Mouse (Mus musculus): ENCODE measurements around the gene Chmp6.

GRCm38 (mm10) chr11:119914381-119914780 lies 1.1 kb downstream of the Chmp6 start:
- TF ChIP-seq CTCF (conservative IDR thresholded peaks at IDR 0.05; ENCODE audit: low read length) (no peak), NANOG (IDR thresholded peaks at IDR 0.05; ENCODE audit: borderline replicate concordance, low read length) (no peak)

All from E14TG2a.4 (cell line).